Mouse (Mus musculus) hindbrain, embryonic 12.5 days (tissue): ENCODE measurements around the gene Rps6kc1. TPM values are rescaled to one million over a fixed set of nuclear protein-coding genes. Genes with fewer than 3 reads are reported as not detected.
A peak's percentile ranks its signal among the peaks of the same experiment; 100 is the strongest.
"Not testable (repeated sequence)": the region's sequence is repeated elsewhere in the genome, so short reads cannot be mapped to it uniquely, and the experiment has no call there.

Source experiments
- ATAC-seq: fragments of 200-750 bp; cut with Nextera tagmentation; 2 replicates; pipeline ENCODE4 v1.8.0; 2017; ENCODE audit warnings: moderate TSS enrichment; ENCODE audit not compliant: low FRiP score
- H3K27ac ChIP-seq: fragments of 300-500 bp; sonication (generic); 2 replicates; pipeline ENCODE4 v1.5.1; 2016; ENCODE audit warnings: mild to moderate bottlenecking
- H3K27me3 ChIP-seq: fragments of 300-500 bp; sonication (generic); 2 replicates; pipeline ENCODE4 v1.6.1; 2016; ENCODE audit warnings: mild to moderate bottlenecking
- H3K36me3 ChIP-seq: fragments of 300-500 bp; sonication (generic); 2 replicates; pipeline ENCODE4 v1.6.1; 2016; ENCODE audit warnings: mild to moderate bottlenecking
- H3K4me1 ChIP-seq: fragments of 300-500 bp; sonication (generic); 2 replicates; pipeline ENCODE4 v1.6.1; 2016
- H3K4me2 ChIP-seq: fragments of 300-500 bp; sonication (generic); replicated peaks from 2 replicates; pipeline ENCODE4 v1.6.1; 2016; ENCODE audit warnings: mild to moderate bottlenecking
- H3K4me3 ChIP-seq: fragments of 300-500 bp; sonication (generic); 2 replicates; pipeline ENCODE4 v1.5.1; 2016; ENCODE audit warnings: mild to moderate bottlenecking
- H3K9ac ChIP-seq: fragments of 300-500 bp; sonication (generic); 2 replicates; pipeline ENCODE4 v1.6.1; 2016; ENCODE audit warnings: mild to moderate bottlenecking, moderate library complexity
- H3K9me3 ChIP-seq: fragments of 300-500 bp; sonication (generic); replicated peaks from 2 replicates; pipeline ENCODE4 v1.6.1; 2016; ENCODE audit warnings: mild to moderate bottlenecking
- WGBS: fragments of 180-500 bp; shearing (Covaris S2); methylation state at CpG from one replicate; pipeline ENCODE4 v1.1.7; 2016; 5-methylcytosine and 5-hydroxymethylcytosine counted together
- polyA plus RNA-seq: library from polyadenylated mRNA; unstranded; fragments of >200 nt; fragmentation: Nextera tagmentation; extraction: Ambion mirVana; gene quantifications from 2 replicates; pipeline ENCODE4 v1.2.1, GENCODE M21; 2016

The Rps6kc1 gene
- polyA plus RNA-seq, 1 experiment from 2014 or later = 23.9 TPM

GRCm38 (mm10) chr1:190927751-190928369 is 16.3 kb upstream of the Rps6kc1 start:
- Histone ChIP-seq H3K36me3 (0 out of 2 replicates have a peak, but pooled peaks cover 3% of the 10 kb centered on the region), H3K4me2 (peak overlapping the region; percentile 84), H3K4me3 (peak overlapping the region; percentile 75), H3K4me1 (peaks cover 17% of the 10 kb centered on the region), H3K27ac (peak overlapping the region; percentile 100), H3K27me3 (no peaks in the 10 kb centered on the region), H3K9me3 (no peaks in the 10 kb centered on the region), H3K9ac (peak overlapping the region; percentile 94)
- peak; percentile 47 for ATAC-seq
- whole genome bisulfite sequencing = 25% methylated on average over 16 of the region's 16 CpGs

- Histone ChIP-seq H3K4me1 (peaks cover 17% of the 10 kb centered on the region), H3K9me3 (no peaks in the 10 kb centered on the region), H3K4me2 (peak overlapping the region; percentile 84), H3K27me3 (no peaks in the 10 kb centered on the region), H3K4me3 (no peak overlapping the region), H3K9ac (no peak overlapping the region), H3K36me3 (no peaks in the 10 kb centered on the region), H3K27ac (no peak overlapping the region)
- 95% methylated on average over 3 of the region's 3 CpGs for WGBS
- ATAC-seq = no peak
Measured at GRCm38 (mm10) chr1:190927311-190927710, 15.7 kb upstream of the Rps6kc1 start.

DNA sequence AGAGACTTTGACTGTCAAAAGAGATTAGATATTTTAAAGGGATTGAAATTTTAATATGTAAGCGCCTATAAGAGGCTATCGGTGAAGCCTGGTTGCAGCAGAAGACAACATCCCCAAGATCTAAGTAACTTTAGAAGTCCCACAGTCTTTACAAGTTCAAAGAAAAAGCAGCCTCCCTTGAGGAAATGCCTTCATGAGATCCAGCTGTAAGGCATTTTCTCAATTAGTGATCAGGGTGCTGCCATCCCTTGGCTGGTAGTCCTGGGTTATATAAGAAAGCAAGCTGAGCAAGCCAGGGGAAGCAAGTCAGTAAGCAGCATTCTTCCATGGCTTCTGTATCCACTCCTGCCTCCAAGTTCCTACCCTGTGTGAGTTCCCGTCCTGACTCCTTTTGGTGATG is 13.2 kb upstream of the Rps6kc1 start, which contains the start of gene Angel2:
Gene Angel2 (plus strand): TSS at position 301 of the 400 bp plus-strand sequence.
- H3K4me3 ChIP-seq, H3K4me2 ChIP-seq, H3K27me3 ChIP-seq, H3K27ac ChIP-seq, ATAC-seq, H3K9ac ChIP-seq, H3K9me3 ChIP-seq, H3K36me3 ChIP-seq: not testable (repeated sequence)
- peaks cover 12% of the 10 kb centered on the region for H3K4me1 ChIP-seq
- 72% methylated on average over 3 of the region's 3 CpGs for WGBS

DNA sequence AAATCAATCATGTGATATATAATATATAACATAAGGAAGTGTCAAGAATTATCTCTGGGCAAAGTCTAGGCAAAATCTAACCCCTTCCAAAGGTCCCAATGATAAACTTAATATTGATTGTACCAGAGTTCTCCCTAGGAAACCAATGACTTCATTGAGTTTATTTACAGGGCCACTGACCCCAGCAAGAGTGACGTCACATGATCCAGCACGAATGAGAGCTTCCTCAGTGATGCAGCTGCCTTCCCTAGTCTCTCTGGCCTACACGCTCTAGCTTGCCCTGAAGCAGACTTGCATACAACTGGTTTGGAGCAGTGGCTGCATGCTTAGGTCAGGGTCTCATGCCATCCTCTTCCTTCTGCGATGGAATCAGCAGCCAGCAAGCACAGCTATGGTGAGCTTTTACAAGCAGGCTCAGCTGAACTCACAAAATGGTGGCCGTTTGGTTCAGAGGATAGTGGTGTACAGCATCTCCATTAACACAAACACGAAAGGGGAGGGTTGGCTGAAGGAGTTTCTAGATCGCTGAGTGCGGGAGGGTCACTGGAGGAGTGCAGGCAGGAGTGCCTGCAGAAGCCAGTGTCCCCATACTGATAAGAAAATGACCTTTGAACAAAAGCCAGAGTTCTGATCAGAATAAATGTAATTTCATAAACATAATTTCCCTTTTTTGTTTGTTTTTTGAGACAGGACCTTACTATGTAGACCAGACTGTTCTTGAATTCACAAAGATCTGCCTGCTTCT is 8.3 kb upstream of the Rps6kc1 start:
- H3K36me3 ChIP-seq = no peaks in the 10 kb centered on the region
- 75% methylated on average over 8 of the region's 8 CpGs for WGBS
- ATAC-seq = no peak

DNA sequence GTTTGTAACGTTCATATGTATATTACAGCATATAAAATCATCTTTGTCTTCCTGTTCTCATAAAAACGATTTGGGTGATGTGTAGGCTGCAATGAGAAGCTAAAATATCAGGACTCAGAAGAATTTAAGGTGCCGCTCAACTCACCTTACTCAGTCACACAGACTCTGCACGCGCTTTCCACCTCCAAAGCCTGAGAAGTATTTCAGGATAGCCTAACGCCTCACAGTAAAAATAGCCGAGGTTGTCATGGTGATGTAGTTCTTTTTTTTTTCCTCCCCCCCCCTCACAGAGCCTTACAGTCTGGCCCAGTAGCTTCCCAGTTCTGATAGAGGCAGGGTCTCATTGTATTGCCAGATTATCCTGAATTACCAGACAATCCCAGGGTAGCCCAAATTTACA is 7.4 kb upstream of the Rps6kc1 start:
- Histone ChIP-seq H3K4me2 (no peak overlapping the region), H3K9me3 (no peaks in the 10 kb centered on the region), H3K9ac (no peak overlapping the region), H3K27me3 (0 out of 2 replicates have a peak, but pooled peaks cover 2% of the 10 kb centered on the region), H3K36me3 (no peaks in the 10 kb centered on the region), H3K4me1 (no peaks in the 10 kb centered on the region), H3K27ac (no peak overlapping the region), H3K4me3 (no peak overlapping the region)
- 73% methylated on average over 7 of the region's 7 CpGs for WGBS
- ATAC-seq = no peak

More for the DNA sequence above, 8.3 kb upstream of the Rps6kc1 start:
- H3K4me3 ChIP-seq = no peak overlapping the region
- no peak overlapping the region for H3K27ac ChIP-seq
- H3K9ac ChIP-seq = no peak overlapping the region
- H3K4me2 ChIP-seq = no peak overlapping the region
- H3K4me1 ChIP-seq = no peaks in the 10 kb centered on the region
- H3K27me3 ChIP-seq = 0 out of 2 replicates have a peak, but pooled peaks cover 2% of the 10 kb centered on the region
- H3K9me3 ChIP-seq = no peaks in the 10 kb centered on the region

DNA sequence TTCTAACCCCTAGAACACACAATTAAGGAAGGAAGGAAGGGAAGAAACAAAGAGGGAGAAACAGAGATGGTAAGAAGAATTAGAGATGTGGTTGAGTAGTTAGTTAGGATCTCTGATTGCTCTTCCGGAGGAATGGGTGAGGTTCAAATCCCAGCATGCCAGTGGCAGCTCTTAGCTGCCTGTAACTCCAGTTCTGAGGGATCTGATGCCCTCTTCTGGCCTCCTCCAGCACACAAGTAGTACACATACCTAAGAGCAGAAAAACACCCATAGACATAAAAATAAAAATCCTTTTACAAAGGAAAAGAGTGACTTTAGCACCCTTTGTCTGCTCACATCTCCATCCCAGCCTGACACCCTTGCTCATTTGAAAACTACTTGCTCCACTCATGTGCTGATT is 1.1 kb upstream of the Rps6kc1 start:
- Histone ChIP-seq H3K36me3 (no peaks in the 10 kb centered on the region), H3K4me1 (peaks cover 20% of the 10 kb centered on the region), H3K27ac (no peak overlapping the region), H3K9ac (no peak overlapping the region), H3K27me3 (0 out of 2 replicates have a peak, but pooled peaks cover 2% of the 10 kb centered on the region), H3K4me3 (no peak overlapping the region), H3K9me3 (no peaks in the 10 kb centered on the region), H3K4me2 (no peak overlapping the region)
- 41% methylated on average over 1 of the region's 1 CpGs for WGBS
- ATAC-seq = no peak

DNA sequence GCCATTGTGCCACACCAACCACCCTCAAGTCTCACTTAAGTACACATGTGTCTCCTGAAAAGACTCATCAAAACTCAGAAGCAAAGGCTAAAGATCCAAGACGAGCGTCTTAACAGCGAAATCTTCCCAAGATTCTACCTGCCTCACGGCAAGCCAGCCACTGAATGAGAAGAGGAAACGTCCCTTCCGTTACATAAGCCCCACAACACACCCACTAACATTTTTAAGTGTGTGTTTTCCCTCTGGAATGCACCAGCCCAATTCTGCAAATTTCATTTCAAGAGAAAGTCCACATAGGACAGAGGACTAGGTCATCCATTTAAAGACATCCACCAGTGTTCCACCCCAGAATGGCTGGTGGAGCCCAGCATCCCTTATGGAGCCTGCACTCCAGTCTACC is 734 bp downstream of the Rps6kc1 start:
- Histone ChIP-seq H3K4me1 (peaks cover 20% of the 10 kb centered on the region), H3K27ac (no peak overlapping the region), H3K9ac (peak overlapping the region; percentile 76), H3K9me3 (no peaks in the 10 kb centered on the region), H3K27me3 (0 out of 2 replicates have a peak, but pooled peaks cover 2% of the 10 kb centered on the region), H3K36me3 (no peaks in the 10 kb centered on the region), H3K4me2 (peak overlapping the region; percentile 72), H3K4me3 (peak overlapping the region; percentile 66)
- 78% methylated on average over 6 of the region's 6 CpGs for WGBS
- ATAC-seq = no peak

DNA sequence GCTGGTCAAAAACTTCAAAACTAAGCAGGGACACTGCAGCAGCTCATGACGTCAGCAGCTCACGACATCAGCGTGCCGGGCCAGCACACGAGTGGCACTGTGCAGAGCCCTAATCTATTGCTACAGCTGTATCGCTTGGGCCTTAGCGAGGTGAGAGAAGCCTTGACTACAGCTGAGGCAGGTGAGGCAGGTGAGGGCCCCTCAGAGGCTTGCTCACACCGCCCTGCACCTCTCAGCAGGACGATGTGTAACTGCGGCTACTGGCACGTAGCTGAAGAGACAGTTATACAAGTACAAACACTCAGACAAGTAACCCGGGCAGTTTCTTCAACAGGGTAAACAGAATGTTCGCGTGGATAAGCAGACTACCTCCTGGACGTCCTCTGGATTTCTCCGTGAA is 6.9 kb downstream of the Rps6kc1 start:
- Histone ChIP-seq H3K27ac (no peak overlapping the region), H3K9me3 (no peaks in the 10 kb centered on the region), H3K36me3 (peaks cover 16% of the 10 kb centered on the region), H3K27me3 (no peaks in the 10 kb centered on the region), H3K9ac (no peak overlapping the region), H3K4me1 (peaks cover 7% of the 10 kb centered on the region), H3K4me3 (no peak overlapping the region), H3K4me2 (no peak overlapping the region)
- 95% methylated on average over 16 of the region's 16 CpGs for WGBS
- no peak for ATAC-seq

- no peak overlapping the region for H3K4me3 ChIP-seq
- 94% methylated on average over 3 of the region's 3 CpGs for WGBS
- no peak overlapping the region for H3K27ac ChIP-seq
- ATAC-seq = no peak
- no peak overlapping the region for H3K9ac ChIP-seq
- no peaks in the 10 kb centered on the region for H3K9me3 ChIP-seq
- H3K4me1 ChIP-seq = peaks cover 3% of the 10 kb centered on the region; the same call in 1 of the 2 replicates
- no peak overlapping the region for H3K4me2 ChIP-seq
- no peaks in the 10 kb centered on the region for H3K27me3 ChIP-seq
- peaks cover 19% of the 10 kb centered on the region for H3K36me3 ChIP-seq
Measured at GRCm38 (mm10) chr1:190904136-190904535, 7.4 kb downstream of the Rps6kc1 start.

DNA sequence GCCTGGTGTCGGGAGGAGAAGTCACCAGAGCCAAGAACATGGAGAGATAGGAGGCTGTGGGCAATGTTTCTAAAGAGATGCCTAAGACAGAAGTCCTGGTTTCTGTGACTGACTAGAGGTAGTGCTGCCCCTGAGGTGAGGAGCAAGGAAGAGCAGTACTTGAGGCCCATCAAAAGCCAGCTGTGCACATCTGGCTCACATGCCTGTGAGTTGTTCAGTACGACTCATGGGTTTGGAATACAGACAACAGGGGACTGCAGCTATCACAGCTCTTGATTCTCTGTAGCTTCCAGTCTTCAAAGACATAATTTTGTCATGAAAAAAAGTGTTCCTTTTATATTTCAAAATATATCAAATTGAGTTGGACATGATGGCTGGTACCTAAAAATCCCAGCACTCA is 10.5 kb downstream of the Rps6kc1 start:
- H3K9ac ChIP-seq = no peak overlapping the region
- H3K9me3 ChIP-seq = no peaks in the 10 kb centered on the region
- no peak overlapping the region for H3K27ac ChIP-seq
- 75% methylated on average over 2 of the region's 2 CpGs for WGBS
- H3K27me3 ChIP-seq = no peaks in the 10 kb centered on the region
- H3K4me3 ChIP-seq = no peak overlapping the region
- ATAC-seq = no peak
- no peak overlapping the region for H3K4me2 ChIP-seq
- H3K36me3 ChIP-seq = peaks cover 45% of the 10 kb centered on the region
- no peaks in the 10 kb centered on the region for H3K4me1 ChIP-seq

DNA sequence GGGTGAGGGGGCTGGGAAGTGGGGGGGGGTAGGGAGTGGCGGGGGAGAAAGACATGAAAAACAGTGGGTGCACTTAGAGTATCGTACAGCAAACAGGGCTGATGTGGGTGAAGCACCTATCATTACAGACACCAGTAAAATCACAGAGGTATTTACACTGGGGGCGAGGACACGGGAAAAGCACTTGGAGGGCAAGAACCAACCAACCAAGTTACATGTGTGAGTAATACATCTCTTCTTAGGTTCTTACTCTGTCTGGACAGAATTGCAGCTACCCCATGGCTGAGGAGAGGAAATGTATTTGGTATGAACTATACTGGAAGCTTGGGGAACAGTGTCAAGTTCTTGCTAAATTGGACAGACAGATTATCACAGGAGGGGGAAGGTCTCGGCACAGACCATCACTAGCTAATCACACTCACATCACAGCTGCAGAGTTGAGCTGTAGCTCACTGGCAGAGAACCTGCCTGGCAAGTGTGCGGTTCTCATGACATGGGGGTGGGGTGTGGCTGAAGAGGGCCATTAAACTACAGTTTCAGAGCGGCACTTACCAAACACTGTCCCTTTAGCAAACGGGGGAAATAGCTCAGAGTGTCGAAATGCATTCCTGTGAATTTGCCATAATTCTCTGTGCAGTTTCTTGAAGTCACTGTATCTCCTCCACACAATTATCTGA is 12.5 kb downstream of the Rps6kc1 start:
- 93% methylated on average over 9 of the region's 9 CpGs for WGBS
- Histone ChIP-seq H3K9ac (no peak overlapping the region), H3K27ac (no peak overlapping the region), H3K4me1 (no peaks in the 10 kb centered on the region), H3K27me3 (no peaks in the 10 kb centered on the region), H3K4me2 (no peak overlapping the region), H3K9me3 (no peaks in the 10 kb centered on the region), H3K36me3 (peaks cover 55% of the 10 kb centered on the region), H3K4me3 (no peak overlapping the region)
- no peak for ATAC-seq

DNA sequence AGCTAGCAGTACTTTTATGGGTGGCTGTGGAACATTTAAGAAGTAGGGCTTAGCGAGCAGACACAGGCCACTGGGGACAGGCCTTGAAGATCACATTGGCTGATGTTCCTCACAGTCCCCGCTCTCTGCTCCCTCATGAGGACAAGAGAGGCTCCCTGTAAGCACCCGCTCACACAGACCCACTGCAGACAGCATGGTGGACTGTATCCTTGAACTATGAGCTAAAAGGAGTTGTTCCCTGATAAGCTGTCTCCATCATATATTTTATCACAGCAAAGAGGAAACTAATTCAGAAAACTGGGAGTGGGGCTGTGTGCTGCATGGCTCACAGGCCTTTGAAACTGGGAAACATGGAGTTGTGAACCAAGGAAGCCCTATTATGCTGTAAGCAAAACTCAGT is 13.4 kb downstream of the Rps6kc1 start:
- no peaks in the 10 kb centered on the region for H3K27me3 ChIP-seq
- ATAC-seq = no peak
- H3K9ac ChIP-seq = no peak overlapping the region
- WGBS = 95% methylated on average over 3 of the region's 3 CpGs
- H3K9me3 ChIP-seq = no peaks in the 10 kb centered on the region
- no peak overlapping the region for H3K27ac ChIP-seq
- H3K36me3 ChIP-seq = peaks cover 53% of the 10 kb centered on the region
- no peak overlapping the region for H3K4me2 ChIP-seq
- no peak overlapping the region for H3K4me3 ChIP-seq
- H3K4me1 ChIP-seq = no peaks in the 10 kb centered on the region
